Mouse (Mus musculus): Measurements from ENCODE around the gene Ccdc141.

Gene Ccdc141

DNA sequence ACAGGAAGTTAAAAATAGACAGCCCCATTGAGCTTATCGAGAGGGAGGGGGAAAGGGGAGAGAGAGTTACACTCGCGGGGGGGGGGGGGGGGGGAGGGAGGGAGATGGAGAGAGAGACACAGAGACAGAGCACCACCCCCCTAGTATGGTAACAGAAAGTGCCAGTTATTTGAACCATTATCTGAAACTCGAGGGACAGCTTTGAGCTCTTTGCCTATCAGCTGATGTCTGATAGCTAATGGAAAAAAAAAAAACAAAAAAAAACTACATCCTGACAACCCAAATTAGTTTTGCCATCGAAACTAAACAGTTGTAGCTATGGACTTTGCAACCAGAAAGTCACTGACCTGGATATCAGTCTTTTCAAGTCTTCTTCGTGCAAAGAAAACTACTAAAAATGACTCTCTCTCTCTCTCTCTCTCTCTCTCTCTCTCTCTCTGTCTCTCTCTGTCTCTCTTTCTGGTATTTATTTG, at the start of gene Ccdc141:
Gene Ccdc141 (minus strand): TSS at position 4 of the 473 bp plus-strand sequence.
- DNase-seq (ENCODE audit: low spot score in 2 of 2): no peak

DNA sequence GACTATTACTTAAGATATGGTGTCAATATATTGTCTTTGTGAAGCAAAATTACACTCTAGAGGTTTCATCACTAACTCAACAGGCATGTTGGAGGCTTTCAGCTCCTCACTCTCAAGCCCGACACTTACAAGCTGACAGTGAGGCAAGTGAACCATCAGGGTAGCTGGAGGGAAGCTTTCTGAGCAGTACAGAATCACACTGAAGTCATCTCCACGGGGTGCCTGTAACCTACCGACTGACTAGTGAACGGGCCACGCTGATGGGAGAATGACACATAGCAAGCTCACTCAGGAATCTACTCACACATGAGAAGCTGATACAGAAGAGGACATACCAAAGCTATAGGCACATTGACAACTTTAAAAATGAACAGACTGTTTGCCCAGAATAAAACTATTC, 42.4 kb upstream of the Ccdc141 start:
- no peak for DNase-seq (ENCODE audit: low spot score in 2 of 2)

DNA sequence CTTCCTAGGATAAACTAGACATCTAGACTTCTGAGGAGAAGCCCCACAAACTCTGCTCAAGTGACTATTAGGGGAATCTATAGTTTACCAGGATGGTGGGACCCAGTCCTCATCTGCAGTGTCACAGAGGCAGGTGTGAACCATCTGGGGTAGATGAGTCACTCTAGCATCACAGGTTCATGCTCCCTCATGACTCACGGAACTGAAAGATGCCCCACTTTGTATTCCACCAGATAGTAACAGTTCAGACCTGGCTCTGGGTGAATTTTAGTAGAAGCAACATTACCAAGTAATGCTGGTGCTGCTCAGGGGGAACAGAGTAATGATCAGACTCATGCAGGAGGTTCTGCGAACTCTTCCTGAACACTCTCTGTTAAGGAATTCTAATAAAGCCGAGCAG, 36.5 kb upstream of the Ccdc141 start:
- DNase-seq (ENCODE audit: low spot score in 2 of 2): no peak

DNA sequence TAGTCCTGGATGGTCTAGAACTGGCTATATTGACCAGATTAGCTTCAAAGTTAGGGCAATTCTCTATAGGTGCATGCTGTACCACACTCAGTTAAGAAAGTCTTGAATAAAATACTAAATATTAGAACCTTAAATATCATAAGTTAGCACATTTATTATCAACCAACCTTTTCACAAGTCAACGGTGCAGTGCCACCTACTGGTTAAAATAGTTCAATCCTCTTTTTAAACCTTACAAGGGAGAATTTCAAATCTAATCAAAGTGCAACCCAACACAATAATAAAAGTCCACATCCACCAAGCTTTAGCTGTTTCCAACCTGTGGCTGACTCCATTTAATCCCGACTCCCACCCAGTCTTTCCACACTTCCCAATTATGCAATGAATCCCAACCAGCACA, 33.5 kb upstream of the Ccdc141 start:
- DNase-seq (ENCODE audit: low spot score in 2 of 2): no peak

DNA sequence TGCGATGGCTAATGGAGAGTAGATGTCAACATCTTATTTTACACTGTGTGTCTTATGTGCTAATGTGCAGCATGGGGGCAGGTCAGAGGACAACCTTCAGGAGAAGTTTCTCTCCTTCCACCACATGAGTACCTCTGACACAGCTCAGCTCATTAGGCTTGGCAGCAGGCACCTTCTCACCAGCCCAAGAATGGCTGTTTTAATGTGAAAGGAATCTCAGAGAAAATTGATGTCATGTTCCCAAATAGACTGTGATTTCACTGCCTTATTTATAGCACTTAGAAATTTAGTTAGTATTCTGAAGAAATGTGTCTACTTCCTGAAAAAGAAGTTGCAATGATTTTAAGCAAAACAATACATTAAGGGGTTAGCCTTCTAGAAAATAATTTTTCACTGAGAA, 31.5 kb upstream of the Ccdc141 start:
- no peak for DNase-seq (ENCODE audit: low spot score in 2 of 2)

DNA sequence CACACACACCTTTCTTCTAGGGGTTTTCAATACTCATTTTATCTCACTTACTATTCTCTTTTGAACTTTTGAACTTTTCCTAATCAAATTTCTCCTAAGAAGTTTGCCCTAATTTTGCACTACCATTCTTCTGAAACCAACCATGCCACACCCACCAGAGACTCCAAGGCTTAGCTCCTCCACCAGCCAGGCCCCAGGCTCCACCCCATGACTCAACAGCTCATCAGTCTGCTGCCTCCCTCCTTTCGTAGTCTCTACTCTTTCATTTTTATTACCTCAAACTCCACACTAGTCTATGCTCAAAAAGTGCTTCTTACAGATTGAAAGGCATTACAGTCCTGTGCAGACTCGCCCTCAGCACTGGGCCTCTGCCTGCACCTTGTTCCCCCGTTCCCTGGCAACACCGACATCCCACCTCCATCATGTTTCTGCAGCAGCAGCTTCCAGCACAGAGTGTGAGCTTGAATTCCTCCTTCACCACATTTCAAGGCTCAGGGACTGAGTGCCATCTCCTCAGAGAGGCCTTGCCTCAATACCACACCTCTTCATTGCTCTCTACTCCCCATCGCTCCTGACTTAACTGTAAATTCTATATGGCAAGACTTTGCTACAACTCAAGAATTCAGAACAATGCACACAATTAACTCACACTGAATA, 30.6 kb upstream of the Ccdc141 start:
- DNase-seq (ENCODE audit: low spot score in 2 of 2): no peak

DNA sequence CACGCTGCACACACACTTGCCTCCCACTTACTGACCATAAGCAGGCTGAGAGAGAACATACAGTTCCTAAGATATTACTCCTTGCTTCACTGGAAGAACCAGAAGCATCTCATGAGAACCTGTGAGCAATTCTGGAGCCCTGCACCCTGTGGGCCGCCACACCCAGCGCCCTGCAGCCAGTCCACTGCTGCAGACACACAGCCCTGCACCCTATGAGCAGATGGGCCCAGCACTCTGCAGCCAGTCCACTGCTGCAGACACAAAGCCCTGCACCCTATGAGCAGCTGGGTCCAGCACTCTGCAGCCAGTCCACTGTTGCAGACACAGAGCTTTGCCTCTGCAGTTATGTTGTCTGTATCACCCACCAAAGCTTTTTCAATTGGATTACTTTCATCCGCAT, 29.9 kb upstream of the Ccdc141 start:
- no peak for DNase-seq (ENCODE audit: low spot score in 2 of 2)

DNA sequence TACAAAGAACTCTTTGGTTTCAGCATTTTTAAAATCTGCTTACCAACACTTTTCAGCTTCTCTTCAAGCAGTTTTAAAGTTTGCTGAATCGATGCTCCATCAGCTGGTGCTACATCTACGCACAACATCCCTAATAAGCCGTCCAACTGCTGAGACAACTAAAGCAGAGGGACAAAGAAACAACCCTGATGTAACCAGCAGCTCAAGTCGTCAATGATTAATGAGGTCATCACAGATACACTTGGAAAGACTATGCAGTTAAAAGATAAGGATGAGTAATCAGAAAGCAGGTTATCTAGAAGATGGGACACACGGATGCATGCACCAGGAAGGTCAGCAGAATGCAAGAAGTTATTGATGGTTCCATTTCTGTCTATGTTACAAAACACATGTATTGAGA, 27.8 kb upstream of the Ccdc141 start:
- DNase-seq (ENCODE audit: low spot score in 2 of 2): no peak

DNA sequence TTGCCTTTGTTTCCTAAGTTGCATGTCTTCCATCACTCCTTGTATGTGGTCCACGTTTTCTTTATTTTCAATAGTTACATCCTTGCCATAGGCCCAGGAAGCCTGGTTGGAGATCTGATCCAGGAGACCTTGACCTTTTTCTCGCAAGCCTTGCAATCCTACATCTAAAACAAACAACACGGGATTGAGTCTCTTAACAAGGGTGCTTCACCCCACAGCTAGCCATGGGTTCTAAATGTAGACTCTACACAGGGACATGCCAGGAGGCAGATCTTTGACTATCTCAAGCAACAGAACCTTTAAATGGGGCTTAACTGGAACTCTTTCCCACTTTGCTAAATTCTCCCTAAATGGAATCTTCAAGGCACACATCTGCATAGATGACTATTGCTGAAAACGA, 26.4 kb upstream of the Ccdc141 start:
- no peak for DNase-seq (ENCODE audit: low spot score in 2 of 2)

DNA sequence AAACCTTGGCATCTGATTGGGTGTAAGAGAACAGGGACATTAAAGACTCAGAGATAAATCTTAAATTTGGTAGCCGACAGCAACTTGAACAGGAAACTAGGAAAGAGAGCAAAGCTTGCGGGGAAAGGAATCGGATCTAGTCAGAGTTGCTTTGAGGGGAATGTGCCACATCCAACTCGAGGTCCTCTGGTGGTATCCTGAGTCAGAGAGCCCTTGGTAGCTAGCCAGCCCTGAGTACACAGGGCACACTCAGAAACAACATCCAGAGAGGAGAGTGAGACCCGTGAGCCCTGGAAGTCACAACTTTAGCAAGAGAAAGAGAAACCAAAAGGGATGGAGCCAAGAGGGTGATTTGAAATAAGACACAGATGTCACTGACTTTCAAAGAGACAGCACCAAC, 24.6 kb upstream of the Ccdc141 start:
- DNase-seq (ENCODE audit: low spot score in 2 of 2): no peak

DNA sequence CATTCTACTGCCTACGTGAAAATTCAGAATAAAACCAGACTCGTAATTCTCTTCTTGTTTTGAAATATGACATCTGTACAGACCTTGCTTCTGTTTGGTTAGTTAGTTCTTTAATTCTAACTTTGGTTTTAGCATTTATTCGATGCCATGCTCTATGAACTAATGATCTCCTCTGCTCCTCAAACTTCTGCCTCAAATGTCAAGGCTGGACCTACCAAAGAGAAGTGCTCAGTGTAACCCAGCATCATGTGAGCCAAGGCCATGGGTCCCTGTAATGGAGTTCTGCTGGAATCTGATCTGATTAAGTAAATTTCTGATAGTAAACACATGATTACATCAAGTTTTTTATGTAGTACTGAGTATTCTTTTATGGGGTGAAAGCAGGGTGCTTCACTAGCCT, 21.4 kb upstream of the Ccdc141 start:
- no peak for DNase-seq (ENCODE audit: low spot score in 2 of 2)

DNA sequence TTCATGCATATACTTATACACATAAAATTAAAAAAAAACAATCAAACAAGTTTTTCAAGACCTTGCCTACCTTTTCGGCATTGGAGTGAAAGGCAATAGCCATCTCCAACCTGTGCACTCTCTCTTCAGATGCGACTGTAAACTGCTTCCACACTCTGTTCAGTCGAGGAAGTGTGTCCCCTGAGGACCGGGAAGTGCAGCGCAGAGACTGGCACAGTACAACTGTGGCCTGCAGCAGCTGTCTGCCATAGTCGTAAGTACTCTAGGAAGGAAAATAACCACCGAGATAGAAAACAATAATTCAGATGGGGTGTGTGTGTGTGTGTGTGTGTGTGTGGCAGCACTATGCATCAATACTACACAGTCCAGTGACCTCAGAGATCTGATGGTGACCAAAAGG, 20.5 kb upstream of the Ccdc141 start:
- no peak for DNase-seq (ENCODE audit: low spot score in 2 of 2)

DNA sequence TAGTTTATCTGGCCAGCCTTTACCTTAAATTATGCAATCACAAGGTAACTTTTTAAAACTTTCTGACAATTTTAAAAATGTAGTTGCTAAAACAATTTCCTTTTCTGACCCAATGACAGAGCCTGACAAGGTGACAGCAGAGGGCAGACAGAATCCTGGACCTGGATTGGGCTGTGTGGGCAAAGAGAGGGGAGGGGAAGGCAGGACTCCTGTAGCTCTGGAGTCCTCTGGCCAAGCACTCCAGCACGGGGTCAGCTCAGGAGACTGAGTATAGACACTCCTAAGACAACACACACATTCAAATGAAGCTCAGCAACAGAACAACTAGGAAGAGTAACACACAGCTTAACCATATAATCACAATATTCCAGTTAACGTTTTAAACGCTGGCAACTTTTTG, 19.9 kb upstream of the Ccdc141 start:
- no peak for DNase-seq (ENCODE audit: low spot score in 2 of 2)

DNA sequence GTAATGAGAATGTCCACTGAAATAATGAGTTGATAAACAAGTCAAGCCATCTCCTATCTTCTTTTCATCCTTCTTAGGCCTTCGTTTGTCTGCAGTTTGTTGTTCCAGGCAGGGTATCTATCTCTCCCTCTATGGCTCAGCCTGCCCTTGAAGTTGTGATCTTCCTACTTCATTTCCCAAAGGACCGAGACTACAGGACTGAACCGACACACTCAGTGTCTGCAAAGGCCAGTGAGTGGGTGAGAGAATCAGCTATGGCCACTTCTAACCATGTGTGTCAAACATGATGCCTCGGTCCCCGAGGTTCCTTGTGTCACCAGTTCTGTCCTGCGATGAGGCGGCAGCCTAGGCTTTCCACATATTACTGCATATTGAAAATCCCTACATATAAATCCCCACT, 19.2 kb upstream of the Ccdc141 start:
- no peak for DNase-seq (ENCODE audit: low spot score in 2 of 2)

DNA sequence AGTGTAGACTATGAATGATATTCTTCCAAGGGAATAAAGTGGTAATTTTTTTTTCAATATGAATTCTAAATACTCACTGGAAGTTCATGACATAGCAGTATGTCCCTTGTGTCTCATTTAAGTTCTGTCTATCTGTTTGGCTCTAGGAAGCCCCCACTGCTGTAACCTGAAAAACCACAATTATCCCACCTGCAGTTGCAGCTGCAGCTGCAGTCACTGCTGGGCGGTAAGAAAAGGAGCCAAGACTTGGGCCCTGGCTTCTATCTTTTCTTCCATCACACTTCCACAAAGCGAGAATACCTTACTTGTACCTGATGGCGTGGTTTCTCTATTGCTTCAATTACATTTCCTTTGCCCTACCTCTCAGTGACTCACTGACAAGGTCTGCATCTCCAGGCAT, 17.1 kb upstream of the Ccdc141 start:
- DNase-seq (ENCODE audit: low spot score in 2 of 2): no peak

DNA sequence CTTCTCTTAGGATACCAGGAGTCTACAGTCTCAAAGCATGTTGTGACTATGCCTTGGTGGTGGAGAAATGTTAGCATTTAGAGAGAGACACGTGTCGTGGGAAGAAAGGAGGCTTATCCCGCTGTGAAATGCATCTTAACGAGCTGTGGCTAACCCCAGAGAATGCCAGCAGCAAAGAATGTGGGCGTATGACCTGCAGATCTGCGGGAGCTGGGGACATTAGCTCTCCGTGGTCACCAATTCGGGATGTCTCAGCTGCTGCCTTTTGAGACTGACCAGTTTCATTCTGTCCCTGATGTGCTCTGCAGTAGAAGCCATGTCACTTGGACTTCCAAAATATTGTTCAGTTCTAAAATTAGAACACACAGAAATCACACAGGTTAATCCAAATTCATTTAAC, 16.5 kb upstream of the Ccdc141 start:
- no peak for DNase-seq (ENCODE audit: low spot score in 2 of 2)

DNA sequence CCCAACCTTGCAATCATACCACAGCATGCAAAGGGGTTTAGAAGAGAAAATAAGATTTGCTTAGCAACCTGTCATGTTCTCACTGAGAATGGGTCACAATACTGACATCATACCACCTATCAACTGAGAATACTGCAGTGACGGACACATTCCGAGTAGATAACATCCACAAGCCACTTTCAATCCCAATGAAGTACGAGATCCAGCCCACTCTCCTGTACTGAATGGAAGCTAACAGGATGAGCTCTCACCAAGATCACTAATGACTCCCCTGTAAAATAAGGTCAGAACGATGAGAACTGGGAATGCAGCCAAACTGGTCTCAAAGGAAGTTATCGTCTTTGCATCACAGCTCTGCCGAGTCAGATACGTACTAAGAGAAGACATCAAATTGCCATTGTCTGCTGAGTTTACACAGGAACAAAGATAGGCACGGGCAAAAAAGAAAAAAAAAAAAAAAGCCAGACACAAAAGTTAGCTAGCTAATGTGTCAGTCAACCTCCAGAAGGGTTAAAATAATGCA, 13.7 kb upstream of the Ccdc141 start:
- DNase-seq (ENCODE audit: low spot score in 2 of 2): no peak

DNA sequence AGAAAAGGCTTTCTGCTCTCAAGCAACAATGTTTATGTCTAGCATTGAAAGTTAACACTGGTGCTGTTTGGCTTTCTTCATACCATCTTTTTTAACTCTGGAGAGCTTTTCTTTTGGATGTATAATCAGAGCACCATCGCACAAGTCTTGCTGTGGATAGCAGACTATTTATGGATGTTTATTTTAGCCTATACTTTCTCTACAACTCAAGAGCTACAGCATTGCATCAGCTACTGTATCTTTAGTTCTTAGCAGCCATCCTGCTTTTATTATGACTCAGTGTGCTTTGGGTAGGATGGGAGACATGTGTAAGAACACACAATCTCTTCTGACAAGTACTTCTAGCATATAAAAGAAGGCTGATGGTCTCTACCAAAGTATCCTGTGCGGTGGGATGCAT, 13.2 kb upstream of the Ccdc141 start:
- no peak for DNase-seq (ENCODE audit: low spot score in 2 of 2)

DNA sequence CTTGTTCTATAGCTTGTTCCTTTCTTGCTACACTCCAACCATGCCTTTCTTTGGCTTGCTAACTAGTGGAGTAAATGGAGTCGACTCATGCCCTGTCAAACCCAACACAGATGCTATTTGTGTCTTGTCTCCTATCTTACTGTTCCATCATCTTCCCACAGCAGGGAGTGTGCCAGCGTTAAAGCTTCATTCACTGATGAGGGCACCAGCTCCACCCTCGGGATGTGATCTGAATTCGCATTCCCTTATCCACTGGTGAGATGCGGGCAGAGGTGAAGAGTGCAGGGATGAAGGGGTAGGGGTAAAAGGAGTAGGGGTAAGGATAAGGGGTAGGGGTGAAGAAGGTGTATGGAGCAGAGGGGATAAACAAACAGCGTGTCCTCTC, 12.6 kb upstream of the Ccdc141 start:
- DNase-seq (ENCODE audit: low spot score in 2 of 2): no peak

DNA sequence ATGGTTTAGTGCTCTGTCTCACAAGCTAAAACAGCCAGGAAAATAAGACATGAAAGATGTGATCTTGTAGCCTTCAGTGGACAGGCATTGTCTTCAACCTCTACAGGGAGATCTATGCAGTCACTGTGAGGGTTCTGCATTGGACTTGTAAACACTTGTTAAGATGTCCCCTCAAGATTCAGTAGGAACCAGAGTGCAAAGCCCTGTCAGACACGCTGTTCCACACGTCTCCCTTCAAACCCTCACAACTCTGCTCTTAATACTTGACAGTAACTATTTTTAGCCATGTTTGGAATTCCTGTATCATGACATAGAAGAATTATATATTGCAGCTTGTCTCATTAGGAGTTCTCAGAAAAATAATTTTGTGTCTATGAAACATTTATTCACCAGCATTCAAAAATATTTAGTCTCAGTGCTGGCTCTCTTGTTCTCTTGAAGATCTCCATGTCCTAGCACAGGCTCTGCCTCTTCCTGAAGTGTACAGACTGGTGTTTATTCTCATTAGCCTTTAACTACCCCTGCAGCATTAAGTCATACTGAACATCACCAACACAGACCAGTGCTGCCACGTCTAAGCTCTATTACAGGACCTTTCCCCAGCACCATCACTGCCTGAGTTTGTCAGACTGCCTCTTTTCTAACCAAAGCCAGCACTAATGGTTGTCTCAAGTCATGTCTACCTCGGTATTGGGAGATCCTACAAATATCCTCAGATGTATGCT, 12.0 kb upstream of the Ccdc141 start:
- DNase-seq (ENCODE audit: low spot score in 2 of 2): no peak

DNA sequence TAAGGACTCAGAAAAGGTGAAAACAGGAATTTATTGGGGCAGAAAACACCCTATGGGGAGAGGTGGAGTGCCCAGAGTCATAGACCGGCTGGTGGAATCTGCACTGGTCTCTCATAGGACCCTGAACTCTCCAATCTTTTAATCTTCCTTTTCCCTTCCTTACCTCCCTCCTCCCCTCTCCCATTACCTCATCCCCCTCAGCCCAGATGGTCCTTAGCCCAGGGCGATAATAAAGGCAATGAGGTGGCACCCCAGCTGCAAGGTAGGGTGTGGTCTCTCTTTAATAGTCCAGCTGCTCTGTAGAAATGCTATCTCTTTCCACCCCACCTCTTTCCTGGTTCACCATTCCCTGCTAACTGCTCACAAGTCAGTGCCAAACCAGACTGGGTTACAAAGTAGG, 7.0 kb upstream of the Ccdc141 start:
- no peak for DNase-seq (ENCODE audit: low spot score in 2 of 2)

DNA sequence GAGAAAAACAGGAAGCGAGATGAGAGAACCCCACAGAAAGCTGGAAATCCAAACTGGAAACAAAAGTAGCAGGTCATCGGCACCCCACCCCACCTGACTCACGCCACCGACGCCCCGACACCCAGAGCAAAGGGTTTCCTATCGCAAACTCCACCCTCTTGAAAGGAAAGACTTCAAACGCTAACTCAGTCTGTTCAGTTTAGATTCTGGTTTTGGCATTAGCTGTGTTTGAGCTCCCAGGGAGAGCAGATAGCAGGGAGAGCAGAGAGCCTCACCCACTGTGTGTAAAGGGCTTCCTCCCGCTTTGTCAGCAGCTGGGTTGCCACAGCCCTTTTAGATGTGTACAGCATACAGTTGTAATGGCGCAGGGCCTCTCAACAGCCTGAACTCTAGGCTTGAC, 6.0 kb upstream of the Ccdc141 start:
- DNase-seq (ENCODE audit: low spot score in 2 of 2): no peak

DNA sequence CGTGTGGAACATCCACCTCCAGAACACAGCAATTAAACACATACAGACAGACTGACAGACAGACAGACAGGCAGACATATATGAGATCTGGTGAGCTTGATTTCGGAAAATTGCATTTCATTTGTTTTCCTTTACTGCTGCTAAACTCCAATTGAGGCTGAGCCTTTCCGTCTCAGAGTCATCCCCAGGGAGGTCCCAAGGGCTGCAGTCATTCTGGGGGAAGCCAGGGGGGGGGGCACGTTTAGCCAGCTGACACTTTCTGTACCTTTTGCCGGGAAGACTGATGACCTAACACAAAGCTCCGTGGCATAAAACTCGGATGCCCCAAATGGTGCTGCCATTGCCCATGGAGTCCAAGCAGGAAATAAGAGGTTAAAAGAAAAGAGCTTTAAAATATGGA, 5.0 kb upstream of the Ccdc141 start:
- no peak for DNase-seq (ENCODE audit: low spot score in 2 of 2)

DNA sequence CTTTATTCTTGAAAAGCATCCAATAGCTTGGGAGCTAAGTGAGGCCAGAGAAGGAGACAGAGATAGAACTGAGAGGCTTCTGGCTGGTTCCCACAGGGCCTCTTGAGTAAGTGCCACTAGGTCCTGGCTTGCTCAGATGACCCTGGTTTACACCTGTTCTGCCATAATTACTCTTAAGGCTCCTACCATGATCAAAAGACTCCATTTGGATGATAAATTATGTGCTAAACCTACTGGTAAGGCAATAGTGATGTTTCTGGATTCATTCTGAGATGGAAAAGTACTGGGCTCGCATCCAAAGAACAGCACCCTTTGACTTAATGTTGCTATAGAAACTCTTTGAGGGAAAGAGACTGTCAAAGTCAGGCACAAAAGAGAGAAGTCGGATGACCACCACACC, 3.9 kb upstream of the Ccdc141 start:
- no peak for DNase-seq (ENCODE audit: low spot score in 2 of 2)

Measured in spleen, postnatal 14 days (tissue).